Mouse (Mus musculus): ENCODE results near the gene Olfr112.

DNA sequence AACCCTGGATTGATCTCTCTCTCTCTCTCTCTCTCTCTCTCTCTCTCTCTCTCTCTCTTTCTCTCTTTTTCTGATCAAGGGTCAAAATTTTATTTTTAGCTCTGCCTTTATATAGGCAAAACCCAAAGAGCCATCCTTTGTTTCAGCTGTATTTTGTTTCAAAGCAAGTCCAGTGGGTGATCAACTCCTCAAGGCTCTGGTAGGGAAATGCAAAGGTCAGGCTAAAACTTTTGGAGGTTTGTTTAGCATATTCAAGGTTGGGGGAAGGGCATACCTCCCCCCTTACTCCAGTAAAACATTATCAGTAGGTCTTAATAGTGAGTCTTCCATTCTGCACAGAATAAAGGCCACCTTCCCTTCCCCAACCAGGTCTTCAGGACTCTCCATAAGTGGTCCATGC is 34.1 kb downstream of the Olfr112 start:
- TF ChIP-seq CTCF (IDR thresholded peaks at IDR 0.05) (no peak), EP300 (IDR thresholded peaks at IDR 0.05) (no peak)
